Mouse (Mus musculus): Measurements from ENCODE around the gene Icam5. TPM values are rescaled to one million over a fixed set of nuclear protein-coding genes. Genes with fewer than 3 reads are reported as not detected.

Icam5 gene
- polyA plus RNA-seq, 1 experiment, result 1.1 TPM

GRCm38 (mm10) chr9:21029291-21030054 lies 2.4 kb upstream of the Icam5 start, which contains the start of gene Icam4:
Gene Icam4 (plus strand): TSS chr9:21029373.
- peaks cover 8% of the 10 kb centered on the region for H3K27me3 ChIP-seq (ENCODE audit: control insufficient read depth, insufficient read depth, low read length)
- H3K36me3 ChIP-seq (ENCODE audit: control insufficient read depth, insufficient read depth, low read length), result peaks cover 27% of the 10 kb centered on the region
- H3K27ac ChIP-seq (ENCODE audit: insufficient read depth, low read length), result peak within 1 kb of the TSS; percentile 34; the same call in 1 of the 2 replicates
- WGBS, result 5% methylated on average over 37 of the region's 37 CpGs
- peak in 1 of 2 experiments; percentile 76 for DNase-seq (ENCODE audit: low read depth in 1 of 2, low spot score in 2 of 2)
- peak within 1 kb of the TSS; percentile 26 for H3K4me3 ChIP-seq (ENCODE audit: extremely low read depth, insufficient read depth, insufficient read length)
- no peak for TF ChIP-seq POLR2A (IDR thresholded peaks at IDR 0.05; ENCODE audit: low read depth, low read length)
- TF ChIP-seq CTCF (IDR thresholded peaks at IDR 0.05; ENCODE audit: extremely low read depth, insufficient read depth, insufficient read length, insufficient replicate concordance), result peak; percentile 85
- peaks cover 22% of the 10 kb centered on the region for H3K4me1 ChIP-seq (ENCODE audit: control insufficient read depth, insufficient read depth, insufficient read length)

GRCm38 (mm10) chr9:21030055-21030600 lies 1.7 kb upstream of the Icam5 start:
- H3K27me3 ChIP-seq (ENCODE audit: control insufficient read depth, insufficient read depth, low read length), result peaks cover 14% of the 10 kb centered on the region
- peak overlapping the region; percentile 26 for H3K4me3 ChIP-seq (ENCODE audit: extremely low read depth, insufficient read depth, insufficient read length)
- no peak for DNase-seq (ENCODE audit: low read depth in 1 of 2, low spot score in 2 of 2)
- TF ChIP-seq CTCF (IDR thresholded peaks at IDR 0.05; ENCODE audit: extremely low read depth, insufficient read depth, insufficient read length, insufficient replicate concordance) (no peak), POLR2A (IDR thresholded peaks at IDR 0.05; ENCODE audit: low read depth, low read length) (no peak)
- peaks cover 25% of the 10 kb centered on the region for H3K36me3 ChIP-seq (ENCODE audit: control insufficient read depth, insufficient read depth, low read length)
- peaks cover 22% of the 10 kb centered on the region for H3K4me1 ChIP-seq (ENCODE audit: control insufficient read depth, insufficient read depth, insufficient read length)
- WGBS, result 22% methylated on average over 22 of the region's 22 CpGs
- peak overlapping the region; percentile 34; the same call in 1 of the 2 replicates for H3K27ac ChIP-seq (ENCODE audit: insufficient read depth, low read length)

- Histone ChIP-seq H3K27ac (ENCODE audit: insufficient read depth, low read length) (peak overlapping the region; percentile 77), H3K4me3 (ENCODE audit: extremely low read depth, insufficient read depth, insufficient read length) (peak overlapping the region; percentile 68), H3K36me3 (ENCODE audit: control insufficient read depth, insufficient read depth, low read length) (peaks cover 21% of the 10 kb centered on the region), H3K4me1 (ENCODE audit: control insufficient read depth, insufficient read depth, insufficient read length) (peaks cover 22% of the 10 kb centered on the region), H3K27me3 (ENCODE audit: control insufficient read depth, insufficient read depth, low read length) (peaks cover 17% of the 10 kb centered on the region)
- TF ChIP-seq POLR2A (IDR thresholded peaks at IDR 0.05; ENCODE audit: low read depth, low read length) (no peak), CTCF (IDR thresholded peaks at IDR 0.05; ENCODE audit: extremely low read depth, insufficient read depth, insufficient read length, insufficient replicate concordance) (peak; percentile 51; the same call in 1 of the 2 replicates)
- peak; percentile 92 to 97 for DNase-seq (ENCODE audit: low read depth in 1 of 2, low spot score in 2 of 2)
- 1% methylated on average over 13 of the region's 13 CpGs for WGBS
These were observed 1.1 kb upstream of the Icam5 start for GRCm38 (mm10) chr9:21030781-21031250.

DNA sequence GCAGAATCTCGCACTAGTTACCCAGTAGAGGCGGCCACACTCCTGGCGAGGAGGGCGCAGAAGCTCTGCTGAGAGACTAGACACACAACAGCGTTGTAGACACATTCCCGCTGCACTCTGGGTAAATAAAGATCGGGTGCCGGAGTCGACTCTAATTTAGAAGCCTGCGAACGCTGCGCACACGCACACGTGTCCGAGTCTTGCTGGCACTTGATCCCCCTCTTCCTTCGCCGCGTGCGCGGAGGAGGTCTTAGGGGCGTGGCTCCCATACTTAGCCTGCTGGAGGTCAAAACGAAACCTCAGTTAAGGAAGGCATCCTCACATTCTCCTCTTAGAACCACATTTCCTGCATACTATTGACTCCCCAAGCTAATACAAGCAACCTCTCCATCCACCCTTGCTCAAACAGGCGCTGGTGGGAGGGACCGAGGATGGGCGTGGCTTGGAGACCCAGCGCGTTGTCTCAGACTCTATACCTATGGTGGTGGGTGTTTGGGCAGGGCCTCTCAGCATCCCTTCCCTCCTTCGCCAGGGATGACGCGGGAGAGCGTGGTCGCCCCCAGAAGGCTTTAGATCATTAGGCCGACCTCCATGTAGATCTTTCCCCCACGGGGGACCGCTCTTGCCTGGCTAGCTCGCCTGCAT lies 500 bp upstream of the Icam5 start:
- TF ChIP-seq POLR2A (IDR thresholded peaks at IDR 0.05; ENCODE audit: low read depth, low read length), result no peak
- Histone ChIP-seq H3K4me1 (ENCODE audit: control insufficient read depth, insufficient read depth, insufficient read length) (peaks cover 22% of the 10 kb centered on the region), H3K27me3 (ENCODE audit: control insufficient read depth, insufficient read depth, low read length) (peaks cover 21% of the 10 kb centered on the region), H3K36me3 (ENCODE audit: control insufficient read depth, insufficient read depth, low read length) (peaks cover 16% of the 10 kb centered on the region), H3K27ac (ENCODE audit: insufficient read depth, low read length) (peak overlapping the region; percentile 77), H3K4me3 (ENCODE audit: extremely low read depth, insufficient read depth, insufficient read length) (peak overlapping the region; percentile 68)
- under 1% methylated on average over 36 of the region's 36 CpGs for WGBS
- DNase-seq (ENCODE audit: low read depth in 1 of 2, low spot score in 2 of 2), result peak in 1 of 2 experiments; percentile 55

GRCm38 (mm10) chr9:21032491-21032890 lies 618 bp downstream of the Icam5 start:
- no peak overlapping the region for H3K27ac ChIP-seq (ENCODE audit: insufficient read depth, low read length)
- DNase-seq (ENCODE audit: low read depth in 1 of 2, low spot score in 2 of 2), result no peak
- peaks cover 5% of the 10 kb centered on the region for H3K36me3 ChIP-seq (ENCODE audit: control insufficient read depth, insufficient read depth, low read length)
- H3K4me3 ChIP-seq (ENCODE audit: extremely low read depth, insufficient read depth, insufficient read length), result peak overlapping the region; percentile 65; the same call in 1 of the 2 replicates
- WGBS, result 6% methylated on average over 7 of the region's 7 CpGs
- peaks cover 25% of the 10 kb centered on the region for H3K27me3 ChIP-seq (ENCODE audit: control insufficient read depth, insufficient read depth, low read length)
- TF ChIP-seq POLR2A (IDR thresholded peaks at IDR 0.05; ENCODE audit: low read depth, low read length) (no peak), CTCF (IDR thresholded peaks at IDR 0.05; ENCODE audit: extremely low read depth, insufficient read depth, insufficient read length, insufficient replicate concordance) (no peak)
- peaks cover 22% of the 10 kb centered on the region for H3K4me1 ChIP-seq (ENCODE audit: control insufficient read depth, insufficient read depth, insufficient read length)

- under 1% methylated on average over 34 of the region's 34 CpGs for WGBS
- Histone ChIP-seq H3K36me3 (ENCODE audit: control insufficient read depth, insufficient read depth, low read length) (peaks cover under 1% of the 10 kb centered on the region), H3K4me1 (ENCODE audit: control insufficient read depth, insufficient read depth, insufficient read length) (peaks cover 22% of the 10 kb centered on the region), H3K27ac (ENCODE audit: insufficient read depth, low read length) (no peak overlapping the region), H3K27me3 (ENCODE audit: control insufficient read depth, insufficient read depth, low read length) (peaks cover 26% of the 10 kb centered on the region), H3K4me3 (ENCODE audit: extremely low read depth, insufficient read depth, insufficient read length) (peak overlapping the region; percentile 65)
- peak; percentile 67 to 82 for DNase-seq (ENCODE audit: low read depth in 1 of 2, low spot score in 2 of 2)
- TF ChIP-seq CTCF (IDR thresholded peaks at IDR 0.05; ENCODE audit: extremely low read depth, insufficient read depth, insufficient read length, insufficient replicate concordance) (no peak), POLR2A (IDR thresholded peaks at IDR 0.05; ENCODE audit: low read depth, low read length) (no peak; the same call in 1 of the 2 replicates)
These were observed 1.3 kb downstream of the Icam5 start for GRCm38 (mm10) chr9:21033136-21033535.

All from spleen, adult 2 months (tissue).